Comparison of ENCODE assay signal across 24 mouse cellular contexts in genomic region chrX:50965157-50965556, GRCm38 (mm10). TPM values are rescaled to one million over a fixed set of nuclear protein-coding genes. Genes with fewer than 3 reads are reported as not detected.
"Had no signal": no experiment of that assay in that cellular context is flagged by ENCODE, and none has a peak within 500 bp of the region (broad histone marks: within the 10 kb centered on the region; RNA-seq: fewer than 3 reads in every experiment).

No protein-coding gene starts in this region.

- H3K9me3 ChIP-seq: megakaryocyte, embryonic 14.5 days; midbrain, embryonic 10.5 days; midbrain, embryonic 12.5 days; neural tube, embryonic 13.5 days; neural tube, embryonic 15.5 days had no signal

- H3K4me2 ChIP-seq: lung, embryonic 14.5 days; midbrain, embryonic 12.5 days; neural tube, embryonic 13.5 days; neural tube, embryonic 15.5 days had no signal

- H3K4me1 ChIP-seq: midbrain, embryonic 10.5 days; midbrain, embryonic 12.5 days; neural tube, embryonic 13.5 days; neural tube, embryonic 15.5 days had no signal

- H3K27me3 ChIP-seq: midbrain, embryonic 12.5 days; neural tube, embryonic 13.5 days; neural tube, embryonic 15.5 days had no signal

- H3K36me3 ChIP-seq: midbrain, embryonic 10.5 days; midbrain, embryonic 12.5 days; neural tube, embryonic 13.5 days; neural tube, embryonic 15.5 days had no signal

- DNase-seq: lung, adult 18-20 months; lung, embryonic 14.5 days; lung, postnatal 10 days; lung, postnatal 4 days; midbrain, embryonic 14.5 days; retina, postnatal 1 day; right cerebral cortex, adult 18-20 months; right cerebral cortex, postnatal 25 days; right cerebral cortex, postnatal 4 days; spleen, adult 18-20 months; thymus, adult 18-20 months; thymus, postnatal 14 days; thymus, postnatal 36 days had no signal

- H3K9ac ChIP-seq: lung, embryonic 14.5 days; midbrain, embryonic 12.5 days; neural tube, embryonic 13.5 days; neural tube, embryonic 15.5 days had no signal

- ATAC-seq: midbrain, embryonic 16.5 days had no signal

- H3K27ac ChIP-seq: midbrain, embryonic 10.5 days; midbrain, embryonic 12.5 days; neural tube, embryonic 13.5 days; neural tube, embryonic 15.5 days had no signal

- H3K4me3 ChIP-seq: megakaryocyte, embryonic 14.5 days; midbrain, embryonic 10.5 days; midbrain, embryonic 12.5 days; myocyte; neural tube, embryonic 13.5 days; neural tube, embryonic 15.5 days had no signal

RNA-seq across cellular contexts. Expression of gene Frmd7, which starts 22.6 kb away (rescaled TPM):
- polyA plus RNA-seq: midbrain, embryonic 10.5 days; midbrain, embryonic 12.5 days; myocyte; neural tube, embryonic 11.5 days; small intestine, adult 2 months; stomach, embryonic 14.5 days; stomach, embryonic 16.5 days had no signal
